Mouse (Mus musculus): ENCODE measurements at regions not wholly inside any gene's neighbourhood (a gene's known extent, or its start where the extent isn't known, plus 50 kb on each side); places are given as distances from the start of the nearest gene placed in this dataset.
A peak's percentile ranks its signal among the peaks of the same experiment; 100 is the strongest.

DNA sequence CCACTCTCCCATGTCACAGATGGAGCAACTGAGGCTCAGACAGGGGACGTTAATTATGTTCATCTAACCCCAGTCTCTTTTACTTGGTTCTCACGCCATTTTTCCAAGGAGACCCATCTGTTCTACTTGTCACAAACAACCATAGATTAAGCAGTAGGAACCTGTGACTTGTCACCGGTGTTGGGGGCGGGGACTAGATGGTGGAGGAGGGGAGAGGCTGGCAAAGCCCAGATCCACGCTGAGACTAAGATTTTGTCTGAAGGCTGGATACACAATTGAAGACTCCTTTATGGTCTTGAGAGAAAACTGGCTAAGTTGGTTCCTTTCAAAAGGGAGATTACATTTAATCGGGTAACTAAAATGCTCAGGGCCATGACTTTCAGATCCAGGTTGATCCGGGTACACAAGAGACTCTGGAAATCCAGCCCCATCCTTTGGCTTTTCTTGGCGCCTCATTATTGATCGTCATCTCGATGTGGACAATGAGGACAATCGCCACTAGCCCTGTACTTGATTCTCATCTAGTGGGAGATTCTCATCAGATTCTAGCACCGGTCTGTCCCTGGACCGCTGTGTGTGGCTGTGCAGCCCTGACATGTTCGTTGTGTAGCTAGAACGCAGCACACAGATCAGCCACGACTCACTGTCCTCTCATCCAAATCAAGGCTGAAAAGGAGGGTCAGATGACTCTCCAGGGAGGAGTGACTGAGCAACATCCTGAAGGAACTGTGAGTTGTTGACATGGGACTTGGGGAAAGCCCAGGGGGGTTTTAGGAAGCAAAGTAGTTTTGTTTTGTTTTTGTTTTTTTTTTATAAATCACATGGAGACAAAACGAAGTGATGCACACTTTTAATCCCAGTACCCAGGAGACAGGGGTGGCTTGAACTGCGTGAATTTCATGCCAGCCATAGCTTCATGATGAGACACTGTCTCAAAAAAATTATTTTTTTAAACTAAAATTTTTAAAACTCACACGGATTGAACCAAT is 83.1 kb upstream of the Med13l start:
- Histone ChIP-seq H3K9ac (replicated peaks; ENCODE audit: low read depth) (no peak overlapping the region), H3K27ac (ENCODE audit: low read length) (no peak overlapping the region)
- 52% methylated on average over 19 of the region's 19 CpGs for WGBS

DNA sequence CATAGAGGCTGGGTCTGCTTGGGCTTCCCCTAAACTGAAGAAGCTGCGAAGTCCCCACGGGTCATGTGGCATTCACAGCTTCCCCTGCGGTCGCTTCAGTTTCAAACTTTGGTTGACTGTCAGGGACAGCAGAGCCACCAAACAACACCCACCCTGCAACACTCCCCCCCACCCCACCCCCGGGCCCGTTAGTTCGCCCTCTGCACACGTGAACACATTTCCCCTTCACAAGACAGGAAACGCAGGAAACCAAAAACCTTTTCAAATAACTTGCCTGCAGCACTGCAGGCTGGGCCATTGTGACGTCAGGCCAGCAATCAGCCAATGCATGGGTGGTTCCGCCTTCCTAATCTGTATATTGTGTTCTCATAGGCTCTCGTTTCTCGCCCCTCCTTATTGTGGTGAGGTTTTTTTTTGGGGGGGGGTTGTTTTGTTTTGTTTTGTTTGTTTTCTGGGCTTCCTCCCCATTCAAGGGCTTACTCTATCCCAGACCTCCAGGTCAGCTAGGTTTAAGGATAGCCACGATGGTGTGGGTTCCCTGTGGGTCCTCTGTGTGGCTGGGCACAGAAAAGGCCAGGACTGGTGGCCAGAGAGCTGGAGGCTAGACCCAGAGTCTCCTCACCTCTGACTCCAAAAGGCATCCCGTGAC is 82.2 kb upstream of the Med13l start:
- H3K27ac ChIP-seq (ENCODE audit: low read length), result no peak overlapping the region
- peak; percentile 83 for ATAC-seq
- 10% methylated on average over 15 of the region's 15 CpGs for WGBS
- no peaks in the 10 kb centered on the region for H3K27me3 ChIP-seq (replicated peaks; ENCODE audit: insufficient read depth, low read length)
- DNase-seq (ENCODE audit: low spot score), result peak; percentile 93
- H3K9me3 ChIP-seq (ENCODE audit: low read length), result no peaks in the 10 kb centered on the region
- H3K36me3 ChIP-seq (ENCODE audit: insufficient read depth, low read length), result no peaks in the 10 kb centered on the region
- peak overlapping the region; percentile 37 for H3K4me2 ChIP-seq (replicated peaks; ENCODE audit: low read depth, low read length)
- H3K4me3 ChIP-seq (ENCODE audit: low read depth, low read length), result no peak overlapping the region
- no peaks in the 10 kb centered on the region for H3K4me1 ChIP-seq (ENCODE audit: insufficient read depth, low read depth, low read length)
- TF ChIP-seq CTCF (IDR thresholded peaks at IDR 0.05) (no peak), EP300 (IDR thresholded peaks at IDR 0.05) (no peak; the same call in 1 of the 2 replicates)
- no peak overlapping the region for H3K9ac ChIP-seq (replicated peaks; ENCODE audit: low read depth)

More for the DNA sequence above, 83.1 kb upstream of the Med13l start:
- ATAC-seq (no peak; the same call in 1 of the 2 replicates), DNase-seq (ENCODE audit: low spot score) (no peak)
- Histone ChIP-seq H3K4me2 (replicated peaks; ENCODE audit: low read depth, low read length) (peak overlapping the region; percentile 37; the same call in 1 of the 2 replicates), H3K4me3 (ENCODE audit: low read depth, low read length) (no peak overlapping the region), H3K9me3 (ENCODE audit: low read length) (no peaks in the 10 kb centered on the region), H3K27me3 (replicated peaks; ENCODE audit: insufficient read depth, low read length) (no peaks in the 10 kb centered on the region), H3K36me3 (ENCODE audit: insufficient read depth, low read length) (no peaks in the 10 kb centered on the region), H3K4me1 (ENCODE audit: insufficient read depth, low read depth, low read length) (no peaks in the 10 kb centered on the region)
- no peak for TF ChIP-seq EP300 (IDR thresholded peaks at IDR 0.05)
- no peak for TF ChIP-seq CTCF (IDR thresholded peaks at IDR 0.05)

DNA sequence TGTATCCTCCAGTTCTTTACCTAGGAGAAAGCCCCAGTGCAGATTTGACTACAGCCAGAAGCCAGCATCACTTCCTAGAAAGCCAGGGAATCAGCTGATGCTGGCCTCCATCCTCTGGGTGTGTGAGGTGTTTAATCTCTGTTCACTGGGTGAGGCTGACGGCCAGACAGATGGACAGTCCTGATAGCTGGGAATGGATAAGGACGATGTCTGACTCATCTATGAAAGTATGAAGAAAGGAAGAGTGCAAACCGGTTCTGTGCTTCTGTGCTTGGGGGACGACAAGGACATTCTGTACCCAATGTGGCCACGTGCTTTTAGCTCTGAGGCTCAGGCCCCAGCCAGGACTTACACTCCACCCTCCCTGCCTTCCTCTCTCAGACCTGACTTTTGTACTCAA is 80.5 kb upstream of the Med13l start:
- peak; percentile 41 for DNase-seq (ENCODE audit: low spot score)
- H3K4me3 ChIP-seq (ENCODE audit: low read depth, low read length), result no peak overlapping the region
- WGBS, result 41% methylated on average over 5 of the region's 5 CpGs
- H3K36me3 ChIP-seq (ENCODE audit: insufficient read depth, low read length), result no peaks in the 10 kb centered on the region
- H3K4me2 ChIP-seq (replicated peaks; ENCODE audit: low read depth, low read length), result no peak overlapping the region
- peak; percentile 20; the same call in 1 of the 2 replicates for ATAC-seq
- H3K27me3 ChIP-seq (replicated peaks; ENCODE audit: insufficient read depth, low read length), result no peaks in the 10 kb centered on the region
- H3K4me1 ChIP-seq (ENCODE audit: insufficient read depth, low read depth, low read length), result peaks cover 4% of the 10 kb centered on the region; the same call in 1 of the 2 replicates
- H3K27ac ChIP-seq (ENCODE audit: low read length), result no peak overlapping the region
- no peaks in the 10 kb centered on the region for H3K9me3 ChIP-seq (ENCODE audit: low read length)
- no peak overlapping the region for H3K9ac ChIP-seq (replicated peaks; ENCODE audit: low read depth)
- TF ChIP-seq CTCF (IDR thresholded peaks at IDR 0.05) (no peak), EP300 (IDR thresholded peaks at IDR 0.05) (peak; percentile 83)

DNA sequence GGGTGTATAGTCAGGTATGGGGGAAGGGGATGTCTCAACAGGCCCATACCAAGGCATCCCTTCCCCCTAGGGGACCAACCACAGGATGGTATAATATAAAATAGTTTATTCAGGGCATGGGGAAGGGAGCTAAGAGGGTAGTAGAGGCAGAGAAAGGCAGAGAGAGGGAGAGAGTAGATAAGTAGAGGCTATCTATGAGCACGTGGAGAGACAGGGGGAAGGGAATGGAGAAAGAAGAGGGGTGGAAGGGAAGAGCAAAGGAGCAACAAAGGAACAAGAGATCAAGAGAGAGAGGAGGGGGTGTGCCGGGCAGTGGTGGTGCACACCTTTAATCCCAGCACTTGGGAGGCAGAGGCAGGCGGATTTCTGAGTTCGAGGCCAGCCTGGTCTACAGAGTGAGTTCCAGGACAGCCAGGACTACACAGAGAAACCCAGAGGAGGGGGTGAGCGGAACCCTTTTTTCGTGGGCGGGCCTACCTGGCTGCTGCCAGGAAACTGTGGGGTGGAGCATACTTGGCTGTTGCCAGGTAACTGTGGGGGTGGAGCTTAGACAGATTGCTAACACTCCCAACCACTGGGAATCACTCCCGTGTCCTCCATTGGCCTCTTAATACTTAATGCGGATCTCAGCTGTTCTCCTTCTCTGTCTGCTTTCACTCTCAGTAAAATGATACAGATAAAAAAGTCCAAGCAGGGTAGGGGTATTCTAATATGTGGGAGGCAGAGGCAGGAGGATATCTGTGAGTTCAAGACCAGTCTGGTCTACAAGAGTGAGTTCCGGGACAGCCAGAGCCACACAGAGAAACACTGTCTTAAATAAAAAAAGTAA is 79.3 kb upstream of the Med13l start:
- Histone ChIP-seq H3K36me3 (ENCODE audit: insufficient read depth, low read length) (no peaks in the 10 kb centered on the region), H3K4me2 (replicated peaks; ENCODE audit: low read depth, low read length) (no peak overlapping the region), H3K9ac (replicated peaks; ENCODE audit: low read depth) (no peak overlapping the region), H3K4me3 (ENCODE audit: low read depth, low read length) (no peak overlapping the region), H3K27ac (ENCODE audit: low read length) (no peak overlapping the region), H3K9me3 (ENCODE audit: low read length) (no peaks in the 10 kb centered on the region), H3K27me3 (replicated peaks; ENCODE audit: insufficient read depth, low read length) (no peaks in the 10 kb centered on the region), H3K4me1 (ENCODE audit: insufficient read depth, low read depth, low read length) (peaks cover 4% of the 10 kb centered on the region; the same call in 1 of the 2 replicates)
- no peak for DNase-seq (ENCODE audit: low spot score)
- ATAC-seq, result no peak
- WGBS, result 68% methylated on average over 10 of the region's 10 CpGs
- no peak for TF ChIP-seq EP300 (IDR thresholded peaks at IDR 0.05)
- no peak for TF ChIP-seq CTCF (IDR thresholded peaks at IDR 0.05)

DNA sequence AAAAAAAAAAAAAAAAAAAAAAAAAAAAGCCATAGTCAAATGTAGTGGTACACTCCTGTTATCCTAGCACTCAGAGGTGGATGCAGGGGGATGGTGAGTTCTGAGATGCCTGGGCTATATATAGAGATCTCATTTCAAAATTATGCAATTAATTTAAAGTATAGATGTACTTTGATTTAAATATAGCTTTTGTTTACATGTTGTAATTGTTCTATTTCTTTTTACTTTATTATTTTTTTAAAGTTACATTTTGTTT is 78.8 kb upstream of the Med13l start:
- no peaks in the 10 kb centered on the region for H3K27me3 ChIP-seq (replicated peaks; ENCODE audit: insufficient read depth, low read length)
- no peak overlapping the region for H3K27ac ChIP-seq (ENCODE audit: low read length)
- DNase-seq (ENCODE audit: low spot score) (no peak), ATAC-seq (no peak)
- H3K36me3 ChIP-seq (ENCODE audit: insufficient read depth, low read length), result no peaks in the 10 kb centered on the region
- no peaks in the 10 kb centered on the region for H3K9me3 ChIP-seq (ENCODE audit: low read length)
- H3K4me3 ChIP-seq (ENCODE audit: low read depth, low read length), result no peak overlapping the region
- no peak overlapping the region for H3K9ac ChIP-seq (replicated peaks; ENCODE audit: low read depth)
- TF ChIP-seq EP300 (IDR thresholded peaks at IDR 0.05), result no peak
- peaks cover 4% of the 10 kb centered on the region; the same call in 1 of the 2 replicates for H3K4me1 ChIP-seq (ENCODE audit: insufficient read depth, low read depth, low read length)
- H3K4me2 ChIP-seq (replicated peaks; ENCODE audit: low read depth, low read length), result no peak overlapping the region

DNA sequence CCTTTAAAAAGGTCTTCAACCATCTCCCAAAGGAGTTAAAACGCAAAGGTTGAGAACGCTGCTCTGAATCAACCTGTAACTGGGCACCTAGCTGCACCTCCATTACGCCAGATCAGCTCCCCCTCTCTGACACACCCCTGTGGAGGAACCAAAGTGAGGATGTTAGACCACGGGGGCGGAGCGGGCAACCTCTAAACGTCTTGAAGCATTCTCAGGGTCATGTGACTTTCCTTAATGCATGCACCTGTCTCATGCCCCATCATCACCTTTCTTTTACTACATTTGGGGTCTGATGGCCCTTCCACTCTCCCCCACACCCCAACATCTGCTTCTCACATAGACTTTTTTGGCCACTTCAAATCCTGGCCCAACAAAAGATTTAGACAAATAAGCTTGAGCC is 77.9 kb upstream of the Med13l start:
- Histone ChIP-seq H3K27ac (ENCODE audit: low read length) (no peak overlapping the region), H3K9ac (replicated peaks; ENCODE audit: low read depth) (no peak overlapping the region), H3K4me1 (ENCODE audit: insufficient read depth, low read depth, low read length) (peaks cover 4% of the 10 kb centered on the region; the same call in 1 of the 2 replicates), H3K4me3 (ENCODE audit: low read depth, low read length) (no peak overlapping the region), H3K27me3 (replicated peaks; ENCODE audit: insufficient read depth, low read length) (no peaks in the 10 kb centered on the region), H3K9me3 (ENCODE audit: low read length) (no peaks in the 10 kb centered on the region), H3K4me2 (replicated peaks; ENCODE audit: low read depth, low read length) (no peak overlapping the region), H3K36me3 (ENCODE audit: insufficient read depth, low read length) (no peaks in the 10 kb centered on the region)
- WGBS, result 47% methylated on average over 7 of the region's 7 CpGs
- DNase-seq (ENCODE audit: low spot score), result no peak
- TF ChIP-seq CTCF (IDR thresholded peaks at IDR 0.05) (no peak), EP300 (IDR thresholded peaks at IDR 0.05) (no peak)
- no peak for ATAC-seq
